Mouse (Mus musculus): ENCODE measurements around the gene Mbl1.

Gene Mbl1

DNA sequence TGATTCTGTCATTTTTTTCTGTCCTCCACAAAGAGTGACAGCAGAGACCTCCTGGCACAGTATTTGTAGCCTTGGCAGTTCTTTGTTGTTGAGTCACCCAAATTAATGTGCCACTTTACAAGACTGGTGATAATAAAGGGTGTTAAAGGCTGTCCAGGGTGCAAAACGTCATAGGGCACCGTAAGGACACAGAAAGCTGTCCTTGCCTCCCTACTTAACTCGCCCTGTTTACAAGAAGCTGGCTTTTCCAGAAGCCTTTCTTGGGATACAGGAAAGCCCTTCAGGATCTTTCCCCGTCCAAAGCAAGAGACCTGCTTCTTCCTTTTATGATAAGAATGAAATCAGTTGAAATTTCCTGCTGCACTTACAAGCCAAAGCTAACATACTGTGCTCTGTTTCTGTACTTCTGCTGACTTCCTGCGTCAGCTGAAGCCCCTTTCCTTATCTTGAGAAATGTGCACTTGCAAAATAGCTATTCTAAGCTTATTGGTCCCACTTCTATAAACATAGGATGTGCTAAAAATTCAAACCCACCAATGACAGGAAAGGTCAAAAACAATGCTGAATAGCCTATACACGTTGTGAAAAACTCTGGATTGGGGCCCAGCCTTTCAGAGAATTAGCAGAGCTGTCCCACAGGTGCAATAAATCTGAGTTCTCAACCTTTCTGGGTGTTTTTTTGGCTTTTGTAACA lies 46.9 kb downstream of the Mbl1 start:
- DNase-seq (ENCODE audit: low read depth) = no peak

All from fibroblast of lung, adult 2 months (primary cell).